In genomic region chr19:3357620-3358019, GRCm38 (mm10) we compare ENCODE assay signal across 22 mouse cellular contexts. TPM values are rescaled to one million over a fixed set of nuclear protein-coding genes. Genes with fewer than 3 reads are reported as not detected.
DNase-seq lines count a peak whose midpoint lies in the region; ATAC-seq and TF ChIP-seq lines count a peak whose summit lies in the region.
"Had no signal": no experiment of that assay in that cellular context is flagged by ENCODE, and none has a peak within 500 bp of the region (broad histone marks: within the 10 kb centered on the region; RNA-seq: fewer than 3 reads in every experiment).

No protein-coding gene starts in this region.

- peaks cover 10% of the 10 kb centered on the region for H3K4me1 ChIP-seq in heart, adult 2 months (ENCODE audit: control insufficient read depth, insufficient read depth, low read length)
- H3K4me1 ChIP-seq in liver, embryonic 14.5 days (replicated peaks; ENCODE audit: control insufficient read depth in 2 of 2, insufficient read depth in 2 of 2, low read length in 1 of 2): peaks cover 0 to 7% of the 10 kb centered on the region in 2 experiments; a peak in 2 of 4 replicates
- H3K4me1 ChIP-seq in cerebellum, adult 2 months (ENCODE audit: control insufficient read depth, insufficient read depth, low read length): no peaks in the 10 kb centered on the region; the same call in 1 of the 2 replicates
- H3K4me1 ChIP-seq: neural tube, embryonic 12.5 days had no signal

- H3K27me3 ChIP-seq in heart, adult 2 months (ENCODE audit: control insufficient read depth, insufficient read depth, low read length): no peaks in the 10 kb centered on the region
- H3K27me3 ChIP-seq in liver, embryonic 14.5 days (ENCODE audit: control insufficient read depth, insufficient read depth, low read length): no peaks in the 10 kb centered on the region
- H3K27me3 ChIP-seq in cerebellum, adult 2 months (ENCODE audit: control insufficient read depth, insufficient read depth, low read length): no peaks in the 10 kb centered on the region
- H3K27me3 ChIP-seq: heart, embryonic 12.5 days; liver, embryonic 15.5 days; neural tube, embryonic 12.5 days; stomach, embryonic 15.5 days had no signal

- H3K9ac ChIP-seq in heart, adult 2 months (ENCODE audit: low read depth, low read length): no peak overlapping the region
- no peak overlapping the region for H3K9ac ChIP-seq in liver, embryonic 14.5 days (replicated peaks)
- H3K9ac ChIP-seq: heart, embryonic 12.5 days; liver, embryonic 15.5 days; neural tube, embryonic 12.5 days; stomach, embryonic 15.5 days had no signal

- no peak for DNase-seq in heart, adult 2 months
- no peak for DNase-seq in heart, postnatal 14 days
- no peak for DNase-seq in liver, embryonic 14.5 days (ENCODE audit: low read depth in 3 of 3, low spot score in 3 of 3)
- DNase-seq in liver: no peak
- DNase-seq in A20 (ENCODE audit: low read depth, low spot score): peak; percentile 54
- DNase-seq in ZHBTc4 (ENCODE audit: low read depth, low spot score): peak; percentile 74
- no peak for DNase-seq in cerebellum, adult 2 months
- DNase-seq: cerebellum, postnatal 25 days; gastrocnemius, postnatal 14 days; kidney, postnatal 10 days; thymus, postnatal 36 days had no signal

- no peaks in the 10 kb centered on the region for H3K9me3 ChIP-seq in liver, embryonic 14.5 days (ENCODE audit: control insufficient read depth, low read length)
- H3K9me3 ChIP-seq: embryonic facial prominence, embryonic 10.5 days; heart, embryonic 12.5 days; stomach, embryonic 15.5 days had no signal

- no peak overlapping the region for H3K27ac ChIP-seq in heart, adult 2 months
- no peak overlapping the region for H3K27ac ChIP-seq in liver, embryonic 14.5 days
- H3K27ac ChIP-seq in cerebellum, adult 2 months (ENCODE audit: insufficient read depth, low read length): no peak overlapping the region
- H3K27ac ChIP-seq: embryonic facial prominence, embryonic 10.5 days; liver, embryonic 15.5 days; neural tube, embryonic 12.5 days; stomach, embryonic 15.5 days had no signal

- H3K79me2 ChIP-seq in heart, adult 2 months (replicated peaks; ENCODE audit: control insufficient read depth, insufficient read depth, low read length): no peaks in the 10 kb centered on the region

- TF ChIP-seq CTCF in heart, adult 2 months (IDR thresholded peaks at IDR 0.05): peak; percentile 25
- TF ChIP-seq CTCF in liver, embryonic 14.5 days (IDR thresholded peaks at IDR 0.05; ENCODE audit: low read depth): peak; percentile 49
- no peak for TF ChIP-seq CTCF in cerebellum, adult 2 months (IDR thresholded peaks at IDR 0.05; ENCODE audit: borderline replicate concordance, insufficient read depth, low read depth, low read length)

- TF ChIP-seq POLR2A in heart, adult 2 months (IDR thresholded peaks at IDR 0.05; ENCODE audit: insufficient read depth, low read depth, low read length): no peak
- no peak for TF ChIP-seq POLR2A in cerebellum, adult 2 months (IDR thresholded peaks at IDR 0.05; ENCODE audit: borderline replicate concordance, insufficient read depth, low read length)

- intact Hi-C loops in heart, adult 2 months (cut with DNase I): no loop called here
- intact Hi-C loops in heart, postnatal 14 days (cut with DNase I): no loop called here

- H3K36me3 ChIP-seq in heart, adult 2 months (ENCODE audit: control insufficient read depth, insufficient read depth, low read length): peaks cover 2% of the 10 kb centered on the region
- H3K36me3 ChIP-seq in liver, embryonic 14.5 days (replicated peaks; ENCODE audit: control insufficient read depth, insufficient read depth, low read depth): no peaks in the 10 kb centered on the region; the same call in 1 of the 2 replicates
- H3K36me3 ChIP-seq: embryonic facial prominence, embryonic 10.5 days; neural tube, embryonic 12.5 days had no signal

- no peak for ATAC-seq in liver, embryonic 14.5 days (ENCODE audit: insufficient read depth)
- no peak for ATAC-seq in erythroid progenitor cell, adult 5-6 weeks (replicated peaks; ENCODE audit: low FRiP score, poor library complexity, severe bottlenecking)
- ATAC-seq: activated CD4-positive, CD25-positive, alpha-beta regulatory T cell, adult 4 months; inflammation-experienced regulatory T-cells, adult 6 months; midbrain, embryonic 16.5 days had no signal

- no peak overlapping the region for H3K4me2 ChIP-seq in liver, embryonic 14.5 days (ENCODE audit: low read depth)
- H3K4me2 ChIP-seq: heart, embryonic 12.5 days; liver, embryonic 15.5 days; neural tube, embryonic 12.5 days; stomach, embryonic 15.5 days had no signal

- no peak for TF ChIP-seq EP300 in heart, adult 2 months (IDR thresholded peaks at IDR 0.05; ENCODE audit: insufficient read depth, low read depth, low read length)
- no peak for TF ChIP-seq EP300 in liver, embryonic 14.5 days (IDR thresholded peaks at IDR 0.05; ENCODE audit: low read depth)

- H3K4me3 ChIP-seq in heart, adult 2 months: no peak overlapping the region
- no peak overlapping the region for H3K4me3 ChIP-seq in liver, embryonic 14.5 days (ENCODE audit: insufficient read depth in 1 of 2, low read depth in 2 of 2, low read length in 2 of 2)
- no peak overlapping the region for H3K4me3 ChIP-seq in cerebellum, adult 2 months (replicated peaks; ENCODE audit: insufficient read depth, low read depth, low read length)
- H3K4me3 ChIP-seq: embryonic facial prominence, embryonic 10.5 days; heart, embryonic 12.5 days; liver, embryonic 15.5 days; neural tube, embryonic 12.5 days; stomach, embryonic 15.5 days had no signal

- WGBS in heart, adult 2 months: 79% methylated on average over 4 of the region's 4 CpGs
- 70% methylated on average over 4 of the region's 4 CpGs for WGBS in liver, embryonic 14.5 days (ENCODE audit: insufficient replicate concordance)
- WGBS in cerebellum, adult 2 months: 75% methylated on average over 4 of the region's 4 CpGs

RNA-seq across cellular contexts. Expression of gene Tesmin, which starts 31.0 kb away (rescaled TPM):
- 1 to 10 TPM; 2.5 to 2.6 TPM for total RNA-seq in heart, adult 2 months (2021)
- polyA plus RNA-seq in heart, adult 2 months (2012; rRNA removed): 1.8 and 2.2 TPM in 2 replicates
- total RNA-seq in heart, postnatal 14 days (2021): 1 to 10 TPM; 5.0 to 5.2 TPM
- 0.17 and 0.25 TPM in 2 replicates for polyA plus RNA-seq in liver, embryonic 14.5 days (2012; rRNA removed)
- polyA plus RNA-seq in liver, embryonic 14.5 days (2014; fragmentation: Nextera tagmentation; extraction: Ambion mirVana): 0.30 TPM in 2 replicates
- total RNA-seq in erythroid progenitor cell, adult 5-6 weeks (2015; ENCODE audit: low replicate concordance): 1.7 TPM in 1 of 2 replicates, not detected in the other
- total RNA-seq in erythroid progenitor cell, adult 5-6 weeks (2017; ENCODE audit: low replicate concordance): not detected in 2 replicates
- 0.13 and 0.15 TPM in 2 replicates for polyA plus RNA-seq in cerebellum, adult 2 months (2012; rRNA removed)
- polyA plus RNA-seq: activated CD4-positive, CD25-positive, alpha-beta regulatory T cell, adult 4 months; inflammation-experienced regulatory T-cells, adult 6 months; neural tube, embryonic 12.5 days had no signal

RNA-seq across cellular contexts. Expression of gene Cpt1a, which starts 35.5 kb away (rescaled TPM):
- total RNA-seq in heart, adult 2 months (2021): 10 to 100 TPM; 44.0 to 54.7 TPM
- polyA plus RNA-seq in heart, adult 2 months (2012; rRNA removed): 42.9 and 49.4 TPM in 2 replicates
- 10 to 100 TPM; 80.3 to 87.5 TPM for total RNA-seq in heart, postnatal 14 days (2021)
- 3.5 and 4.6 TPM in 2 replicates for polyA plus RNA-seq in liver, embryonic 14.5 days (2012; rRNA removed)
- 5.2 and 6.8 TPM in 2 replicates for polyA plus RNA-seq in liver, embryonic 14.5 days (2014; fragmentation: Nextera tagmentation; extraction: Ambion mirVana)
- total RNA-seq in erythroid progenitor cell, adult 5-6 weeks (2015; ENCODE audit: low replicate concordance): 17.6 and 22.3 TPM in 2 replicates
- total RNA-seq in erythroid progenitor cell, adult 5-6 weeks (2017; ENCODE audit: low replicate concordance): 10.7 and 15.7 TPM in 2 replicates
- polyA plus RNA-seq in cerebellum, adult 2 months (2012; rRNA removed): 22.2 and 24.1 TPM in 2 replicates

RNA-seq across cellular contexts. Expression of gene Gal, which starts 56.7 kb away (rescaled TPM):
- total RNA-seq in heart, adult 2 months (2021): not detected
- polyA plus RNA-seq in heart, adult 2 months (2012; rRNA removed): 0.14 TPM in 1 of 2 replicates, not detected in the other
- not detected for total RNA-seq in heart, postnatal 14 days (2021)
- polyA plus RNA-seq in liver, embryonic 14.5 days (2012; rRNA removed): 0.04 and 0.36 TPM in 2 replicates
- not detected in 2 replicates for polyA plus RNA-seq in liver, embryonic 14.5 days (2014; fragmentation: Nextera tagmentation; extraction: Ambion mirVana)
- total RNA-seq in erythroid progenitor cell, adult 5-6 weeks (2015; ENCODE audit: low replicate concordance): not detected in 2 replicates
- not detected in 2 replicates for total RNA-seq in erythroid progenitor cell, adult 5-6 weeks (2017; ENCODE audit: low replicate concordance)
- 6.7 and 7.1 TPM in 2 replicates for polyA plus RNA-seq in cerebellum, adult 2 months (2012; rRNA removed)
- total RNA-seq: hematopoietic stem cell, adult 5-6 weeks; MEL had no signal

Comparison
In these comparisons a context has a peak if more than half of its experiments do, and no peak if none do; other contexts are left out.
1. DNase-seq: peak in A20 (single experiment) and ZHBTc4 (single experiment); none in heart, adult 2 months (0 of 2), heart, postnatal 14 days (0 of 2), liver, embryonic 14.5 days (0 of 3), liver (single experiment) and cerebellum, adult 2 months (0 of 2).